Comparison of ENCODE assay signal across 8 mouse cellular contexts in genomic region chr9:86880113-86880972, GRCm38 (mm10). TPM values are rescaled to one million over a fixed set of nuclear protein-coding genes. Genes with fewer than 3 reads are reported as not detected.
DNase-seq lines count a peak whose midpoint lies in the region; ATAC-seq and TF ChIP-seq lines count a peak whose summit lies in the region.

TSS of gene Snap91 (minus strand) at chr9:86880654.

- peak; percentile 93 for ATAC-seq in forebrain, embryonic 11.5 days (replicated peaks; ENCODE audit: low FRiP score)
- ATAC-seq in hindbrain, embryonic 13.5 days (ENCODE audit: low FRiP score): peak; percentile 96
- peak; percentile 97 for ATAC-seq in midbrain, embryonic 15.5 days (replicated peaks)

- DNase-seq in gastrocnemius, adult 2 months: peak; percentile 22
- no peak for DNase-seq in gastrocnemius, postnatal 36 days
- peak; percentile 89 for DNase-seq in brain, embryonic 18.5 days (ENCODE audit: low read depth, low spot score)
- peak; percentile 89 for DNase-seq in forebrain, embryonic 11.5 days (ENCODE audit: low spot score)
- peak; percentile 67 to 91 for DNase-seq in left cerebral cortex, adult 8-10 months (ENCODE audit: low spot score in 2 of 2)
- DNase-seq in thymus, postnatal 25 days: peak; percentile 1

- intact Hi-C loops in gastrocnemius, adult 2 months (cut with DNase I): no loop called here
- intact Hi-C loops in gastrocnemius, postnatal 36 days (cut with DNase I): no loop called here

- H3K4me1 ChIP-seq in forebrain, embryonic 11.5 days (replicated peaks; ENCODE audit: control insufficient read depth, insufficient read depth, low read length): peaks cover 6% of the 10 kb centered on the region; the same call in 1 of the 2 replicates
- peaks cover 24% of the 10 kb centered on the region for H3K4me1 ChIP-seq in hindbrain, embryonic 13.5 days (replicated peaks)
- H3K4me1 ChIP-seq in midbrain, embryonic 15.5 days: peaks cover 22% of the 10 kb centered on the region

- no peaks in the 10 kb centered on the region for H3K9me3 ChIP-seq in forebrain, embryonic 11.5 days (ENCODE audit: control insufficient read depth, low read length)
- no peaks in the 10 kb centered on the region for H3K9me3 ChIP-seq in hindbrain, embryonic 13.5 days
- no peaks in the 10 kb centered on the region for H3K9me3 ChIP-seq in midbrain, embryonic 15.5 days

- H3K27ac ChIP-seq in gastrocnemius, adult 2 months: no peak within 1 kb of the TSS
- peak within 1 kb of the TSS; percentile 46; the same call in 1 of the 2 replicates for H3K27ac ChIP-seq in forebrain, embryonic 11.5 days (ENCODE audit: low read depth, low read length)
- peak within 1 kb of the TSS; percentile 98 for H3K27ac ChIP-seq in hindbrain, embryonic 13.5 days
- H3K27ac ChIP-seq in midbrain, embryonic 15.5 days: peak within 1 kb of the TSS; percentile 97

- no peaks in the 10 kb centered on the region for H3K36me3 ChIP-seq in forebrain, embryonic 11.5 days (ENCODE audit: control insufficient read depth, insufficient read depth, low read length)
- H3K36me3 ChIP-seq in hindbrain, embryonic 13.5 days: no peaks in the 10 kb centered on the region
- no peaks in the 10 kb centered on the region for H3K36me3 ChIP-seq in midbrain, embryonic 15.5 days (replicated peaks)

- peak within 1 kb of the TSS; percentile 68 for H3K9ac ChIP-seq in forebrain, embryonic 11.5 days (ENCODE audit: low read length)
- H3K9ac ChIP-seq in hindbrain, embryonic 13.5 days: peak within 1 kb of the TSS; percentile 94
- H3K9ac ChIP-seq in midbrain, embryonic 15.5 days: peak within 1 kb of the TSS; percentile 94

- H3K27me3 ChIP-seq in forebrain, embryonic 11.5 days (ENCODE audit: control insufficient read depth, insufficient read depth, low read length): peaks cover 14% of the 10 kb centered on the region
- no peaks in the 10 kb centered on the region; the same call in 1 of the 2 replicates for H3K27me3 ChIP-seq in hindbrain, embryonic 13.5 days
- H3K27me3 ChIP-seq in midbrain, embryonic 15.5 days (replicated peaks): no peaks in the 10 kb centered on the region

- peak within 1 kb of the TSS; percentile 73 for H3K4me3 ChIP-seq in gastrocnemius, adult 2 months
- peak within 1 kb of the TSS; percentile 70 for H3K4me3 ChIP-seq in forebrain, embryonic 11.5 days (ENCODE audit: low read depth, low read length)
- peak within 1 kb of the TSS; percentile 85 for H3K4me3 ChIP-seq in hindbrain, embryonic 13.5 days
- H3K4me3 ChIP-seq in midbrain, embryonic 15.5 days: peak within 1 kb of the TSS; percentile 92

- WGBS in forebrain, embryonic 11.5 days: 1% methylated on average over 102 of the region's 104 CpGs
- under 1% methylated on average over 92 of the region's 104 CpGs for WGBS in hindbrain, embryonic 13.5 days
- under 1% methylated on average over 94 of the region's 104 CpGs for WGBS in midbrain, embryonic 15.5 days

- no peak for TF ChIP-seq CTCF in gastrocnemius, adult 2 months (IDR thresholded peaks at IDR 0.05)

- H3K4me2 ChIP-seq in forebrain, embryonic 11.5 days (ENCODE audit: low read depth, low read length, severe bottlenecking): peak within 1 kb of the TSS; percentile 98
- H3K4me2 ChIP-seq in hindbrain, embryonic 13.5 days: peak within 1 kb of the TSS; percentile 77
- H3K4me2 ChIP-seq in midbrain, embryonic 15.5 days: peak within 1 kb of the TSS; percentile 58

RNA-seq across cellular contexts. Expression of gene Snap91, which starts in this region (rescaled TPM):
- total RNA-seq in gastrocnemius, adult 2 months (2021): under 1 TPM; 0.05 to 0.14 TPM
- total RNA-seq in gastrocnemius, postnatal 36 days (2021): under 1 TPM; 0.13 to 0.42 TPM
- 8.3 and 8.6 TPM in 2 replicates for polyA plus RNA-seq in forebrain, embryonic 11.5 days (2014; fragmentation: Nextera tagmentation; extraction: Ambion mirVana)
- polyA plus RNA-seq in hindbrain, embryonic 13.5 days (2015; fragmentation: Nextera tagmentation; extraction: Ambion mirVana): 100 and 102 TPM in 2 replicates
- total RNA-seq in left cerebral cortex, adult 8-10 months (2022): 100 to 1,000 TPM; 356 to 442 (median 391) TPM
- polyA plus RNA-seq in midbrain, embryonic 15.5 days (2015; fragmentation: Nextera tagmentation; extraction: Ambion mirVana): 167 and 172 TPM in 2 replicates

Comparison
In these comparisons a context has a peak if more than half of its experiments do, and no peak if none do; other contexts are left out.
1. RNA of gene Snap91 (total RNA-seq): 356 to 442 TPM in left cerebral cortex, adult 8-10 months; 0.13 to 0.42 TPM in gastrocnemius, postnatal 36 days and 0.05 to 0.14 TPM in gastrocnemius, adult 2 months; every median in the first group is over 100 times any median in the second.
2. RNA of gene Snap91 (polyA plus RNA-seq): 167 to 172 TPM in midbrain, embryonic 15.5 days and 100 to 102 TPM in hindbrain, embryonic 13.5 days; 8.3 to 8.6 TPM in forebrain, embryonic 11.5 days; every median in the first group is over 10 times any median in the second.
3. Peak in DNase-seq and H3K4me3 ChIP-seq in gastrocnemius, adult 2 months; RNA of the gene not detected or under 1 TPM.
4. DNase-seq: peak in brain, embryonic 18.5 days (single experiment), forebrain, embryonic 11.5 days (single experiment), left cerebral cortex, adult 8-10 months (2 of 2) and thymus, postnatal 25 days (single experiment); none in gastrocnemius, postnatal 36 days (0 of 2).
5. Peak in every context shown above with its lines, with median percentiles within 50 percentile points of each other: H3K4me3 ChIP-seq, ATAC-seq, H3K4me2 ChIP-seq and H3K9ac ChIP-seq.